Mouse (Mus musculus) duodenum, adult 2 months (tissue): Measurements from ENCODE around the gene Dus2. TPM values are rescaled to one million over a fixed set of nuclear protein-coding genes. Genes with fewer than 3 reads are reported as not detected.

Source experiments
- polyA plus RNA-seq: library from polyadenylated mRNA; depleted of rRNA; stranded (reverse); fragments of >200 nt; gene quantifications from 2 replicates; pipeline ENCODE4 v1.2.3, GENCODE M21; 2012; ENCODE audit warnings: low replicate concordance; rRNA removed

Dus2 gene
- 1.9 and 5.0 TPM in 2 replicates for polyA plus RNA-seq

DNA sequence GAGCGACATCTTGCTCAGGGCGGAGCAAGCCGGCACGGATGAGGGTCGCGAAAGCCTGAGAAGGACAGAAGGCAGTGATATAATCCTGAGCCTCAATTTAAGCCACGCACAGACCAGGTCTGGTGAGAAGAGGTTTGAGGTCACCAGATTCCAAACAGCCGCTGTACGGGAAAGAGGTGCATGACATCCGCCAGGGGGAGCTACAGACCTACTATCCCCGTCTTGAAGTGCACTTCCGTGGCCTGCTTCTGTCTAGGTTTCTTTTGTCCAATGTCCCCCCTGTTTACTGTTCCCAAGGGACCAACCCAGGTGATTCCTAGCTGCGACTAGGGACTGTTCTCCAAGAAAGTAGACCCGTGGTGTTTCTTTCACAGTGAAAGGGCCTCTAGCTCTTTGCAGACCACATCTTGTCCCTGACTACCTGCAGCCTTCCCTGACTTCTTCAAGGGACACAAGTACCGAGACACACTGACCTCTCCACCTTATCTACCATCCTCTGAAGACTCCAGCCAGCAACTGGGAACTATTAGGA lies at the start of gene Dus2:
Gene Dus2 (plus strand): TSS at position 482 of the 532 bp plus-strand sequence.

GRCm38 (mm10) chr8:105943321-105943739 lies 47.8 kb upstream of the Dus2 start, which contains the start of gene Lcat:
Lcat (minus strand) TSS chr8:105943382.

GRCm38 (mm10) chr8:105965905-105966341 lies 25.2 kb upstream of the Dus2 start, which contains the start of gene Slc12a4:
Slc12a4 (minus strand) TSS chr8:105966097.

DNA sequence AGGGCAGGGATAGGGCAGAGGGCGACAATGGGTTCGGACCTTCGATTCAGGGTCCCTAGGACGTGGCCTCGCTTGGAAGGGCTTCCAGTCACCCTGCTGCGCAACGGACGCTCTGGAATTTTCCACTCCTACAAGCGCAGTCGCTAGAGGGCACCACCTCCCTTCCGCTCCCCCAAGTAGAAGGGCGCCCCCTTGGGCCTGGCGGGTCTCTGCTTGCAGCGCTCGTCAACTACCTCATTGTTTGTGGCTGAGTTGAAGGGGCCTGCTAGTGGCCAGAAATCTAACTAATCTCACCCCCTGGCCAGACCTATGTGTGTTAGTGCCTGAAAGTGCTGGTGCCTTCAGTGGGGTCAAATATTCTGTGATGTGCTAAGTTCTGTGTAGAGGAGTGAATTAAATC lies 11.8 kb upstream of the Dus2 start, which contains the start of gene Dpep3:
Gene Dpep3 (minus strand): TSS at position 105 of the 400 bp plus-strand sequence.

GRCm38 (mm10) chr8:106005875-106006274 lies 14.7 kb downstream of the Dus2 start, which contains the start of gene Dpep2nb:
Dpep2nb (minus strand) TSS chr8:106005975.

DNA sequence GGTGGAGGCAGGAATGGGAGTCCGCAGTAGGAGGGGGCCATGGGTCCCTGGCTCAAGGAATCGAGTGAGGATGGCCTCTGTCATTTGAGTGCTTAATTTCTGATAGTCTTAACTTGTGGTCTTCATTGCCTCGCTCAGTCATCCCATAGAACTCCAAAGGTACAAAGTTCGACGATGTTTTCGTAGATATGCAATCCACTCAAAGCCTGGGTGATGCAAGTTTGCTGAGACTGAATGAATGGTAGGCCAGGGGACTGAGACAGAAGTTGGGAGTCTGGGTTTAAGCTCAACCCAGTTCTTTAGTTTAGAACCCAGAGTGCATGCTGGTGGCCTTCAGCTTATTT lies 20.5 kb downstream of the Dus2 start, which contains the start of gene Ddx28:
Gene Ddx28 (minus strand): TSS at position 240 of the 344 bp plus-strand sequence.

DNA sequence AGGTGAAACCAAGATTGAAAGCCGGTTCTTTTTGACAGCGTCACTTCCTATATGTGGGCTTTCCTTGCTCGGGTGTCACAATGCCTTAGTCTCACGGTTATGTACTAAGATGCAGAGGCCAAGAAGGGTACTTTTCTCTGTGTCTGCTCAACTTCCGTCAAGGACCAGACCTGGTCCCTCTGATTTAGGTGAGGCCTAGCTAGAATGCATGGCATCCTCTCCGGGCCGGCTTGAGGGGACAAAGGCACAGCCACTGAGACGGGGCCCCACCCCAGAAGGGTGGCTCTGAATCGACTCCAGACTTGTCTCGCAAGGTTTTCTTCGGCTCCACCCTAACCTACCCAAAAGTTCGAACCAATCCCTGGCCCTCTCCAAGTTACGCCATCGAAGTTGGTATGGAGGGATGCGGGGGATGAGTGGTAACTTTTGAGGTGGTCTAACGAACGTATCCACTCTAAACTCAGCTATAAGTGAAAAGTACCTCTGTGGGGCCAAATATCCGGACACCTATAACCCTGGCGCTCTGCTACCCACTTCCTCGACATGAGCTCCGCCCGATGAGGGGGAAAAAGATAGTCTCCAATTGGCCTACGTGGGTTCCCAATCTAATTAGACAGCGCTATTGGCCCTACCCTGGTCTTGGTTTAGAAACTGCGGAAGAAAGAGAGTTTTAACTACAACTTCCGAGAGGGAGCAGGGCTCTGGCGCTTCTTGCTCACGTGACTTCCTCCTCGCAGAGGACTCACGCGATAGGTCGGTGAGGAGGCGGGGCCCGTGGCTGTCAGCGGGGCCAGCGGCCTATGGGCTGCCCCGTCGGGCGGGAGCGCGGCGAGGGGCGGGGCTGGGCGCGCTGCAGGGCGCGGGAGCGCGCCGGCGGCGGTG lies 67.8 kb downstream of the Dus2 start, which contains the start of gene Nfatc3:
Gene Nfatc3 (plus strand): TSS at position 110 of the 882 bp plus-strand sequence.

Other genes starting within 250 kb of the Dus2 start
- gene Gfod2, start 232.7 kb upstream of the Dus2 start, polyA plus RNA-seq = 8.5 and 9.1 TPM in 2 replicates
- 10.6 and 13.2 TPM in 2 replicates for gene Ranbp10, start 164.0 kb upstream of the Dus2 start, polyA plus RNA-seq
- not detected in 2 replicates for gene Tsnaxip1, start 163.6 kb upstream of the Dus2 start, polyA plus RNA-seq
- gene Cenpt, start 138.1 kb upstream of the Dus2 start, polyA plus RNA-seq = 6.6 and 8.0 TPM in 2 replicates
- 35.4 and 36.7 TPM in 2 replicates for gene Thap11, start 136.2 kb upstream of the Dus2 start, polyA plus RNA-seq
- gene Nutf2, start 130.8 kb upstream of the Dus2 start, polyA plus RNA-seq = 12.9 and 22.5 TPM in 2 replicates
- gene Edc4, start 110.5 kb upstream of the Dus2 start, polyA plus RNA-seq = 39.6 and 49.7 TPM in 2 replicates
- gene Nrn1l, start 97.8 kb upstream of the Dus2 start, polyA plus RNA-seq = 1.1 and 3.3 TPM in 2 replicates
- 16.1 and 18.3 TPM in 2 replicates for gene Pskh1, start 90.9 kb upstream of the Dus2 start, polyA plus RNA-seq
- 12.5 and 3,063 TPM in 2 replicates for gene Ctrl, start 57.5 kb upstream of the Dus2 start, polyA plus RNA-seq
- gene Psmb10, start 52.9 kb upstream of the Dus2 start, polyA plus RNA-seq = 565 and 991 TPM in 2 replicates
- gene Lcat, start 48.0 kb upstream of the Dus2 start, polyA plus RNA-seq = 0.97 and 1.4 TPM in 2 replicates
- gene Slc12a4, start 25.2 kb upstream of the Dus2 start, polyA plus RNA-seq = 6.2 and 9.9 TPM in 2 replicates
- gene Dpep3, start 11.9 kb upstream of the Dus2 start, polyA plus RNA-seq = 0.15 and 0.34 TPM in 2 replicates
- not detected in 2 replicates for gene Dpep2nb, start 14.6 kb downstream of the Dus2 start, polyA plus RNA-seq
- 4.9 and 5.3 TPM in 2 replicates for gene Ddx28, start 20.5 kb downstream of the Dus2 start, polyA plus RNA-seq
- 7.6 and 11.6 TPM in 2 replicates for gene Nfatc3, start 67.5 kb downstream of the Dus2 start, polyA plus RNA-seq
- 25.8 and 43.6 TPM in 2 replicates for gene Esrp2, start 145.6 kb downstream of the Dus2 start, polyA plus RNA-seq
- gene Pla2g15, start 159.1 kb downstream of the Dus2 start, polyA plus RNA-seq = 2.7 and 3.5 TPM in 2 replicates
- 2.4 and 7.9 TPM in 2 replicates for gene Slc7a6, start 177.5 kb downstream of the Dus2 start, polyA plus RNA-seq
- gene Slc7a6os, start 219.6 kb downstream of the Dus2 start, polyA plus RNA-seq = 10.1 and 15.1 TPM in 2 replicates
- gene Prmt7, start 219.6 kb downstream of the Dus2 start, polyA plus RNA-seq = 10.5 and 11.0 TPM in 2 replicates